Mouse (Mus musculus): ENCODE results near the gene Ndufaf2.

DNA sequence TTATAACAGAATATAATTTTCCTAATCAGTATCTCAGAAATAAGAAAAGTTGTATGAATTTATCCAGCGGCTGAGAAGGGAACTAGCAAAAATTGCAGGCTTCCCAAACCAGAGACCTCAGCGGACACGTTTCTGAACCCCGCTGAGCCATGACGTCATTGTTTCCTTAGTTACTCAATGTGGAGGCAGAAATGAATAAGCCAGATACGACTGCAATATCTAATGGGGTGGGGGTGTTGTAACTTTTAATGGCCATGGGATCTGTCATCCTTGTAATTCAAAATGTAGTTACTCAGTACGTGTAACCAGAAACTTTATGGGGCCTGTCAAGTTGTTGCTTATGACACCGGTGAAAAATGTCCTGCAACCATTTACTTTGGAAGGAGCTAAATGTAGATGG, 145.3 kb downstream of the Ndufaf2 start:
- TF ChIP-seq CTCF (conservative IDR thresholded peaks at IDR 0.05; ENCODE audit: low read length) = no peak
- no peak for TF ChIP-seq NANOG (IDR thresholded peaks at IDR 0.05; ENCODE audit: borderline replicate concordance, low read length)

Measured in E14TG2a.4 (cell line).